Mouse (Mus musculus) embryonic facial prominence, embryonic 14.5 days (tissue): ENCODE data around the gene Zbed6. TPM values are rescaled to one million over a fixed set of nuclear protein-coding genes. Genes with fewer than 3 reads are reported as not detected.

Experiments used
- ATAC-seq: fragments of 200-750 bp; cut with Nextera tagmentation; 2 replicates; pipeline ENCODE4 v1.8.0; 2017; ENCODE audit warnings: low read depth, moderate number of reproducible peaks, moderate TSS enrichment
- DNase-seq: peaks from one replicate; pipeline ENCODE4 v3.0.0-alpha.2; 2015; ENCODE audit warnings: low spot score
- H3K27ac ChIP-seq: fragments of 300-500 bp; sonication (generic); replicated peaks from 2 replicates; pipeline ENCODE4 v1.5.1; 2014; ENCODE audit warnings: low read depth, mild to moderate bottlenecking, low read length, moderate library complexity
- H3K27me3 ChIP-seq: fragments of 300-500 bp; sonication (generic); replicated peaks from 2 replicates; pipeline ENCODE4 v1.6.1; 2014; ENCODE audit warnings: low read length; ENCODE audit not compliant: control insufficient read depth, insufficient read depth
- H3K36me3 ChIP-seq: fragments of 300-500 bp; sonication (generic); 2 replicates; pipeline ENCODE4 v1.6.1; 2014; ENCODE audit warnings: low read length, mixed read lengths; ENCODE audit not compliant: control insufficient read depth, insufficient read depth
- H3K4me1 ChIP-seq: fragments of 300-500 bp; sonication (generic); 2 replicates; pipeline ENCODE4 v1.6.1; 2014; ENCODE audit warnings: antibody characterized with exemption, low read length; ENCODE audit not compliant: control insufficient read depth, insufficient read depth
- H3K4me2 ChIP-seq: fragments of 300-500 bp; sonication (generic); 2 replicates; pipeline ENCODE4 v1.6.1; 2014; ENCODE audit warnings: low read depth, mild to moderate bottlenecking, low read length, moderate library complexity, mixed read lengths
- H3K4me3 ChIP-seq: fragments of 300-500 bp; sonication (generic); 2 replicates; pipeline ENCODE4 v1.5.1; 2014; ENCODE audit warnings: low read depth, mild to moderate bottlenecking, low read length
- H3K9ac ChIP-seq: fragments of 300-500 bp; sonication (generic); 2 replicates; pipeline ENCODE4 v1.6.1; 2014; ENCODE audit warnings: low read depth, mild to moderate bottlenecking, low read length, moderate library complexity, mixed read lengths
- H3K9me3 ChIP-seq: fragments of 300-500 bp; sonication (generic); 2 replicates; pipeline ENCODE4 v1.6.1; 2016; ENCODE audit warnings: low read length; ENCODE audit not compliant: control insufficient read depth
- WGBS: fragments of 180-500 bp; shearing (Covaris S2); extraction: QIAGEN DNeasy Blood & Tissue Kit; methylation state at CpG from one replicate; pipeline ENCODE4 v1.1.7; 2014; 5-methylcytosine and 5-hydroxymethylcytosine counted together
- polyA plus RNA-seq: library from polyadenylated mRNA; unstranded; fragments of >200 nt; fragmentation: Nextera tagmentation; extraction: Ambion mirVana; gene quantifications from 2 replicates; pipeline ENCODE4 v1.2.1, GENCODE M21; 2014

Gene Zbed6
- polyA plus RNA-seq, 1 experiment from 2014 or later: not detected

- H3K4me1 ChIP-seq: peaks cover 22% of the 10 kb centered on the region
- no peak overlapping the region for H3K4me2 ChIP-seq
- no peak for DNase-seq
- no peak overlapping the region for H3K4me3 ChIP-seq
- 35% methylated on average over 4 of the region's 4 CpGs for WGBS
- H3K9me3 ChIP-seq: no peaks in the 10 kb centered on the region
- no peaks in the 10 kb centered on the region for H3K36me3 ChIP-seq
- no peaks in the 10 kb centered on the region for H3K27me3 ChIP-seq
- H3K9ac ChIP-seq: no peak overlapping the region
- no peak overlapping the region for H3K27ac ChIP-seq
- no peak for ATAC-seq
Observed at GRCm38 (mm10) chr1:133692195-133692594, 31.5 kb upstream of the Zbed6 start.

- H3K4me2 ChIP-seq: no peak overlapping the region
- WGBS: 80% methylated on average over 6 of the region's 6 CpGs
Observed at GRCm38 (mm10) chr1:133691046-133691445, 30.4 kb upstream of the Zbed6 start.

DNA sequence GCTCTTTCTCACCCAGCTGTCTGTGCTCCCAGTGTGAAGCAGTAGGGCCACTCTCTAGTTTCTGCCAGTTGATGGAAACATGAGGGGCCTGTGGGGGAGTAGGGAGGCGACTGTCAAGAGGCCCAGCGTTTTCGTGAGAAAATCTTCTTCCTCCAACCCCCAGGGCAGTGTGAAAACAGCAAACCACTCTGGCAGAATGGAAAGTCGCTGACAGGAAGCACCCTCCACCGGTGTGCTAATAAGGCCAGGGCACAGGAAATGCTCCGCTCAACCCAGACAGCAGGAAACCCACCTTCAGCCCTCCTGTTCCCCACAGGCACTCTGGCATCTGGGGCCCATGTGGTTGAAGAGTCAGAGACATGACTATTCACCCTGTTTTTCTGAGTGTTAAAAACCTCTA lies 29.2 kb upstream of the Zbed6 start, which contains the start of gene Lax1:
Gene Lax1, minus strand, starts transcription at position 212 of the 400 bp plus-strand sequence.
- 10% methylated on average over 6 of the region's 6 CpGs for WGBS
- ATAC-seq (no peak), DNase-seq (no peak)
- Histone ChIP-seq H3K27me3 (no peaks in the 10 kb centered on the region), H3K9me3 (no peaks in the 10 kb centered on the region), H3K27ac (no peak within 1 kb of the TSS), H3K9ac (no peak within 1 kb of the TSS), H3K4me3 (no peak within 1 kb of the TSS), H3K36me3 (no peaks in the 10 kb centered on the region), H3K4me1 (peaks cover 3% of the 10 kb centered on the region), H3K4me2 (no peak within 1 kb of the TSS)

More at GRCm38 (mm10) chr1:133691046-133691445, 30.4 kb upstream of the Zbed6 start:
- H3K4me3 ChIP-seq: no peak overlapping the region
- DNase-seq (no peak), ATAC-seq (no peak)
- no peaks in the 10 kb centered on the region for H3K27me3 ChIP-seq
- H3K4me1 ChIP-seq: peaks cover 14% of the 10 kb centered on the region
- no peaks in the 10 kb centered on the region for H3K36me3 ChIP-seq
- H3K27ac ChIP-seq: no peak overlapping the region
- H3K9me3 ChIP-seq: no peaks in the 10 kb centered on the region
- H3K9ac ChIP-seq: no peak overlapping the region

DNA sequence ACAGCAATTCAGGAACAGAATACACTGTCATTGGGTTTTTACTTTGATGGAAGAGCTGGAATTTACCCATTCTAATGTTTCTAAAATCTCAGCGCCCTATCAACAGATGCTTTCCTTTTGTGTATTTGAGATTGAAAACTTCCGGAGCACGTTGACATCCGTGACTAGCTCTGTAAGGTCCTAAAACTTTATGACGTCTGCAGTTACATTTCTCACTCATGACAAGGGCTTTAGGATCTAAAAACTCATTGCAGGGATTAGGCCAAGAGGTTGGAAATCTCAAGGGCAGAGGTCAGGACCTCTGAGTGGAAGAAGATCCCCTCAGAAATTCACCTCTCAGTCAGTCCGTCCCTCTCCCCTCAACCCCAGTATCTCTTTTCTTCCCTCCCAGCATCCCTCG lies 27.6 kb upstream of the Zbed6 start:
- Histone ChIP-seq H3K9ac (no peak overlapping the region), H3K9me3 (no peaks in the 10 kb centered on the region), H3K27ac (no peak overlapping the region), H3K4me3 (no peak overlapping the region), H3K4me2 (no peak overlapping the region), H3K27me3 (no peaks in the 10 kb centered on the region), H3K36me3 (no peaks in the 10 kb centered on the region), H3K4me1 (no peaks in the 10 kb centered on the region; the same call in none of the 2 replicates)
- ATAC-seq (no peak), DNase-seq (no peak)
- 63% methylated on average over 7 of the region's 7 CpGs for WGBS

GRCm38 (mm10) chr1:133685749-133686519 lies 25.2 kb upstream of the Zbed6 start:
- Histone ChIP-seq H3K9me3 (no peaks in the 10 kb centered on the region), H3K9ac (no peak overlapping the region), H3K27me3 (no peaks in the 10 kb centered on the region), H3K4me1 (no peaks in the 10 kb centered on the region; the same call in none of the 2 replicates), H3K4me3 (no peak overlapping the region), H3K27ac (0 out of 2 replicates have a peak overlapping the region, but pooled peaks have one; percentile 29), H3K4me2 (no peak overlapping the region), H3K36me3 (no peaks in the 10 kb centered on the region)
- DNase-seq (peak; percentile 71), ATAC-seq (0 out of 2 replicates have a peak, but pooled peaks have one; percentile 47)
- 59% methylated on average over 10 of the region's 10 CpGs for WGBS

GRCm38 (mm10) chr1:133671801-133672200 lies 11.1 kb upstream of the Zbed6 start:
- Histone ChIP-seq H3K4me2 (no peak overlapping the region), H3K4me3 (no peak overlapping the region), H3K36me3 (no peaks in the 10 kb centered on the region), H3K9ac (no peak overlapping the region), H3K4me1 (no peaks in the 10 kb centered on the region), H3K27ac (no peak overlapping the region), H3K9me3 (no peaks in the 10 kb centered on the region), H3K27me3 (no peaks in the 10 kb centered on the region)
- ATAC-seq (no peak), DNase-seq (no peak)
- 66% methylated on average over 3 of the region's 3 CpGs for WGBS

DNA sequence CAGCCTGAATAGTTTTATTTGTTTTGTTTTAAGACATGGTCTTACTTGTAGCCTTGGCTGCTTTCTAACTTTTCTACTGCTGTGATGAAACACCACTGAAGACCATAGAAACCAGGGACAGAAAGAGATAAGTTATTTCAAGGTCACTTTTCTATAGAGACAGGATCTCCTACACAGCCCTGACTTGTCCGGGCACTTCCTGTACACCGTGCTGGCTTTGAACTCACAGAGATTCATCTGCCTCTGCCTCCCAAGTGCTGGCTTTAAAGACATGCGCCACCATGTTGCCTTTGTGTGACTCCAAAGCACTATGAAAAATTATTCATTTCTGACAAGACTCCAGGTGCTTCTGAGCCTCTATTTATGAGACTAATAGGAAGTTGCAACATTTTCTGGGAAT lies 10.6 kb upstream of the Zbed6 start:
- Histone ChIP-seq H3K27ac (no peak overlapping the region), H3K27me3 (no peaks in the 10 kb centered on the region), H3K4me3 (no peak overlapping the region), H3K9me3 (no peaks in the 10 kb centered on the region), H3K4me2 (no peak overlapping the region), H3K4me1 (no peaks in the 10 kb centered on the region), H3K36me3 (no peaks in the 10 kb centered on the region), H3K9ac (no peak overlapping the region)
- no peak for ATAC-seq
- DNase-seq: no peak
- WGBS: 89% methylated on average over 3 of the region's 3 CpGs

DNA sequence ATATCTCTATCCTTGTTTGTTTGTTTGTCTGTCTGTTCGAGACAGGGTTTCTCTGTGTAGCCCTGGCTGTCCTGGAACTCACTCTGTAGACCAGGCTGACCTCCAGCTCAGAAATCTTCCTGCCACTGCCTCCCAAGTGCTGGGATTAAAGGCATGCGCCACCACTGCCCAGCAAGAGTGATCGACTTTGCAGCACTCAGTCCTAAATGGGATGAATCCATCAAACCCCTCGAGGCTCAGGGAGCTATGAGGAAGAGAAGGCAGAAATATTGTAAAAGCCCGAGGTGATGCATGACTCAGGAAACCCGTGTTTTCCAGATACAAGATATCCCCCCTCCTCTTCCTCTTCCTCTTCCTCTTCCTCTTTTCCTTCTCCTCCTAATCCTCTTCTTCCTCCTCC lies 10.1 kb upstream of the Zbed6 start:
- Histone ChIP-seq H3K36me3 (no peaks in the 10 kb centered on the region), H3K9me3 (no peaks in the 10 kb centered on the region), H3K9ac (no peak overlapping the region), H3K4me3 (no peak overlapping the region), H3K4me1 (no peaks in the 10 kb centered on the region), H3K27ac (no peak overlapping the region), H3K27me3 (no peaks in the 10 kb centered on the region), H3K4me2 (no peak overlapping the region)
- DNase-seq (no peak), ATAC-seq (no peak)
- WGBS: 78% methylated on average over 6 of the region's 6 CpGs

- no peak overlapping the region for H3K4me3 ChIP-seq
- no peak for DNase-seq
- no peak overlapping the region for H3K9ac ChIP-seq
- H3K27me3 ChIP-seq: no peaks in the 10 kb centered on the region
- 85% methylated on average over 12 of the region's 12 CpGs for WGBS
- H3K36me3 ChIP-seq: no peaks in the 10 kb centered on the region
- no peak for ATAC-seq
- H3K4me2 ChIP-seq: no peak overlapping the region
- no peak overlapping the region for H3K27ac ChIP-seq
- no peaks in the 10 kb centered on the region for H3K9me3 ChIP-seq
- no peaks in the 10 kb centered on the region for H3K4me1 ChIP-seq
Observed at GRCm38 (mm10) chr1:133670190-133670589, 9.5 kb upstream of the Zbed6 start.
